Mouse (Mus musculus) CH12.LX (cell line): ENCODE results near the gene Fen1.

Source experiments
- POLR2A ChIP-seq: IDR thresholded peaks from 2 replicates; pipeline ENCODE4 v1.6.1; 2011; ENCODE audit warnings: low read depth, mild to moderate bottlenecking, improper control_type of control experiment, low read length
- POLR2AphosphoS2 ChIP-seq: IDR thresholded peaks from 2 replicates; pipeline ENCODE4 v1.6.1; 2011; ENCODE audit warnings: low read depth, low read length, improper control_type of control experiment

DNA sequence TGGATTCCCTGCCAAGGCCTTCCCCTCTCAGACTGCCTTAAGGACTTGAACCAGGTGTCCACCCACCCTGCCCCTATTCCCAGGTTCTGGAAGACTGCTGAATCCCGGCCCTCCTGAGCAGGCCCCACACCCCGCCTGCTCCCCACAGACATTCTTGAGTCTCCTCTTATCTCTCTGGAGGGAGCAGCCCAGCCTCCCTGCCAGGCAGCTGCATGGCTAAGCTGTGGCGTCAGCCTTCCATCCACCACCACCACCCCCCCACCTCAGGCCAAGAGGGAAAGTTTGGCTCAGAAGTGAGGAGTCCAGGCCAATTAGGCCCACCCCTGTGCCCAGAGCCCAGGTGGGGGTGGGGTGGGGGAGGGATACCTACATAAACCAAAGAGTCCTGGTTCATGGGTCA lies 34.5 kb upstream of the Fen1 start:
- TF ChIP-seq POLR2AphosphoS2 (no peak), POLR2A (no peak)
